Mouse (Mus musculus) myocyte (in vitro differentiated cells): ENCODE measurements around the gene Col13a1.

Experiments used
- CEBPB ChIP-seq: IDR thresholded peaks from 2 replicates; pipeline ENCODE4 v1.6.1; 2011; ENCODE audit warnings: mild to moderate bottlenecking, moderate library complexity; ENCODE audit not compliant: poor library complexity, insufficient read depth, severe bottlenecking
- E2F4 ChIP-seq: IDR thresholded peaks from one replicate; pipeline ENCODE4 v1.6.1; 2011; ENCODE audit warnings: mild to moderate bottlenecking, control low read depth, moderate library complexity; ENCODE audit not compliant: insufficient read depth
- MAX ChIP-seq: IDR thresholded peaks from one replicate; pipeline ENCODE4 v1.6.1; 2011; ENCODE audit warnings: low read depth, mild to moderate bottlenecking, control low read depth
- POLR2A ChIP-seq: IDR thresholded peaks from one replicate; pipeline ENCODE4 v1.6.1; 2011; ENCODE audit warnings: low read depth, mild to moderate bottlenecking, control low read depth, moderate library complexity; ENCODE audit not compliant: insufficient read length
- POLR2AphosphoS2 ChIP-seq: IDR thresholded peaks from one replicate; pipeline ENCODE4 v1.6.1; 2011; ENCODE audit warnings: low read depth, control low read depth; ENCODE audit not compliant: insufficient read length
- TCF12 ChIP-seq: IDR thresholded peaks from one replicate; pipeline ENCODE4 v1.6.1; 2011; ENCODE audit warnings: mild to moderate bottlenecking, control low read depth; ENCODE audit not compliant: poor library complexity, insufficient read depth, severe bottlenecking
- USF1 ChIP-seq: IDR thresholded peaks from one replicate; pipeline ENCODE4 v1.6.1; 2011; ENCODE audit warnings: low read depth, mild to moderate bottlenecking, control low read depth, moderate library complexity

- TF ChIP-seq POLR2A: no peak
- TF ChIP-seq POLR2AphosphoS2: no peak
- TF ChIP-seq CEBPB: no peak
- TF ChIP-seq USF1: no peak
- TF ChIP-seq MAX: no peak
- no peak for TF ChIP-seq TCF12
- TF ChIP-seq E2F4: no peak
Measured at GRCm38 (mm10) chr10:61798133-61798576, 180.8 kb downstream of the Col13a1 start.
